ENCODE assay signal across 8 mouse cellular contexts in the genomic region with DNA sequence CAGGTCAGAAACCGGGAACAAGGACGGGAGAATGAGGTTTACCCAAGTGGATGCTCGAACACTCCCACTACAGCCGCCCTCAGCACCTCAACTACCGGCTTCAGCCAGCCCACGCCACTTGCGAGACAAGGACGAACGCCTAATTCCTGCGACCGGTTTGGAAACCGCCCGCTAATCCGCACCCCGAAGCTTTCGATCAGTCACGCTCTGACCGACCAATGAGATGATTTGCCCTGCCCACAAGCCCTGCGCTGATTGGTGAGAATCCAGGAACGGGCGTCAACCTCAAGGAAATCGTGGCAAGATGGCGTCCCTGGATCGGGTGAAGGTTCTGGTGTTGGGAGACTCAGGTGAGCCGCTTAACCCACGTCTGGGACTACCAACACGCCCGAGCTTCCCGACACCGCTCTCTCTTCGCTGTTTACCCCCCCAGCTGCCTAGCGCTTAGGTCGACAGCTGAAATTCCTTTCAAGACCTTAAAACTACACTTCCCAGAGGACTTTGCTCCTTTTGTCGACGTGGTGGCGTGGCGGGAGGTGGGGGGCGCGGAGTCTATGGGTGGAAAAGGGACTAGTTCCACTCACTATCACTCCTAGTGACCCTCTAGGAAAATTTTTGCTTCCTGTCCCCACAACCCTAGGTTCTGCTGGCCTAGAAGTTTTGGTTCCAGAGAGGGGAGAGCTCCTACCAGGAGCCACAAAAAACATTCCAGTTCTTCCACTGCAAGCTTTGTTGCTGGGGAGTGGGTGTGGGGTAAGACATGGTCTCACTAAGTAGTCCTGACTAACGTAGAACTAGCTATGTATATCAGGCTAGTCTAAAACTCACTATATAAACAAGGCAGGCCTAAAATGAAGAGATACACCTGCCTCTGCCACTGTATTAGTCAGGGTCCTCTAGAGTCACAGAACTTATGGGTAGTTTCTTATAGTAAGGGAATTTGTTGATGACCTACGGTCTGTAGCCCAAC. TPM values are rescaled to one million over a fixed set of nuclear protein-coding genes. Genes with fewer than 3 reads are reported as not detected.
DNase-seq lines count a peak whose midpoint lies in the region; ATAC-seq and TF ChIP-seq lines count a peak whose summit lies in the region.

A gene (minus strand): TSS at position 179 of the 970 bp plus-strand sequence.
A gene (plus strand): TSS at position 275 of the 970 bp plus-strand sequence.

- DNase-seq in 416B (ENCODE audit: low read depth): peak; percentile 99
- DNase-seq in heart, adult 8-10 months (ENCODE audit: low spot score): peak; percentile 99
- DNase-seq in kidney, adult 9 months: peak; percentile 99
- peak; percentile 98 for DNase-seq in limb, embryonic 14.5 days (ENCODE audit: low spot score)
- DNase-seq in midbrain, postnatal 0 days (ENCODE audit: low spot score): peak; percentile 99
- peak; percentile 88 to 92 for DNase-seq in spleen, postnatal 14 days (ENCODE audit: low spot score in 2 of 2)

- WGBS in bone marrow, adult 2 months: 1% methylated on average over 41 of the region's 41 CpGs
- 2% methylated on average over 41 of the region's 41 CpGs for WGBS in embryonic facial prominence, embryonic 15.5 days
- WGBS in limb, embryonic 14.5 days: 2% methylated on average over 41 of the region's 41 CpGs
- WGBS in midbrain, postnatal 0 days: 2% methylated on average over 41 of the region's 41 CpGs

- peak; percentile 90 for TF ChIP-seq POLR2A in bone marrow, adult 2 months (IDR thresholded peaks at IDR 0.05; ENCODE audit: borderline replicate concordance, control insufficient read depth, low read depth, low read length)
- TF ChIP-seq POLR2A in limb, embryonic 14.5 days (IDR thresholded peaks at IDR 0.05; ENCODE audit: borderline replicate concordance, extremely low read depth, insufficient read depth, insufficient read length): peak; percentile 66; the same call in 1 of the 2 replicates

- no peaks in the 10 kb centered on the region for H3K27me3 ChIP-seq in embryonic facial prominence, embryonic 15.5 days
- H3K27me3 ChIP-seq in limb, embryonic 14.5 days (ENCODE audit: control insufficient read depth, insufficient read depth, low read length): no peaks in the 10 kb centered on the region
- no peaks in the 10 kb centered on the region for H3K27me3 ChIP-seq in midbrain, postnatal 0 days (ENCODE audit: insufficient read depth, low read length)

- H3K27ac ChIP-seq in bone marrow, adult 2 months (ENCODE audit: control insufficient read depth, insufficient read depth, low read depth, low read length, poor library complexity): peak within 1 kb of the TSS; percentile 62
- peak within 1 kb of the TSS; percentile 96 for H3K27ac ChIP-seq in embryonic facial prominence, embryonic 15.5 days (replicated peaks)
- H3K27ac ChIP-seq in limb, embryonic 14.5 days (replicated peaks; ENCODE audit: low read depth, low read length): peak within 1 kb of the TSS; percentile 96
- H3K27ac ChIP-seq in midbrain, postnatal 0 days (ENCODE audit: low read depth, low read length): peak within 1 kb of the TSS; percentile 91

- peak; percentile 99 for ATAC-seq in embryonic facial prominence, embryonic 15.5 days (ENCODE audit: insufficient number of reproducible peaks, low FRiP score, low TSS enrichment, low read depth)
- ATAC-seq in limb, embryonic 14.5 days (ENCODE audit: low FRiP score, low read depth): peak; percentile 99
- peak; percentile 100 for ATAC-seq in midbrain, postnatal 0 days (ENCODE audit: low FRiP score)

- peak within 1 kb of the TSS; percentile 66 for H3K4me2 ChIP-seq in embryonic facial prominence, embryonic 15.5 days (replicated peaks)
- H3K4me2 ChIP-seq in limb, embryonic 14.5 days (replicated peaks; ENCODE audit: low read depth, low read length, severe bottlenecking): peak within 1 kb of the TSS; percentile 72
- peak within 1 kb of the TSS; percentile 78 for H3K4me2 ChIP-seq in midbrain, postnatal 0 days (ENCODE audit: low read depth, low read length, poor library complexity, severe bottlenecking)

- H3K4me3 ChIP-seq in bone marrow, adult 2 months (replicated peaks; ENCODE audit: control insufficient read depth, low read depth, low read length): peak within 1 kb of the TSS; percentile 64
- H3K4me3 ChIP-seq in embryonic facial prominence, embryonic 15.5 days (replicated peaks): peak within 1 kb of the TSS; percentile 86
- H3K4me3 ChIP-seq in limb, embryonic 14.5 days (replicated peaks; ENCODE audit: low read length): peak within 1 kb of the TSS; percentile 59
- H3K4me3 ChIP-seq in midbrain, postnatal 0 days (ENCODE audit: low read depth, low read length): peak within 1 kb of the TSS; percentile 58

- no peaks in the 10 kb centered on the region for H3K9me3 ChIP-seq in embryonic facial prominence, embryonic 15.5 days (replicated peaks)
- H3K9me3 ChIP-seq in limb, embryonic 14.5 days (ENCODE audit: control insufficient read depth, low read length): no peaks in the 10 kb centered on the region
- H3K9me3 ChIP-seq in midbrain, postnatal 0 days (ENCODE audit: low read length): no peaks in the 10 kb centered on the region

- no peaks in the 10 kb centered on the region; the same call in 1 of the 2 replicates for H3K4me1 ChIP-seq in bone marrow, adult 2 months (ENCODE audit: control insufficient read depth, insufficient read depth, low read length)
- peaks cover 15% of the 10 kb centered on the region for H3K4me1 ChIP-seq in embryonic facial prominence, embryonic 15.5 days
- peaks cover 10% of the 10 kb centered on the region for H3K4me1 ChIP-seq in limb, embryonic 14.5 days (ENCODE audit: control insufficient read depth, insufficient read depth, low read length)
- H3K4me1 ChIP-seq in midbrain, postnatal 0 days (ENCODE audit: insufficient read depth, low read length): peaks cover 9% of the 10 kb centered on the region; the same call in 1 of the 2 replicates

- TF ChIP-seq CTCF in bone marrow, adult 2 months (IDR thresholded peaks at IDR 0.05; ENCODE audit: control insufficient read depth, insufficient read depth, low read length): no peak
- TF ChIP-seq CTCF in midbrain, postnatal 0 days (IDR thresholded peaks at IDR 0.05): peak; percentile 33

- H3K9ac ChIP-seq in embryonic facial prominence, embryonic 15.5 days: peak within 1 kb of the TSS; percentile 83
- peak within 1 kb of the TSS; percentile 76 for H3K9ac ChIP-seq in limb, embryonic 14.5 days (ENCODE audit: low read depth, low read length, severe bottlenecking)
- peak within 1 kb of the TSS; percentile 84 for H3K9ac ChIP-seq in midbrain, postnatal 0 days (replicated peaks; ENCODE audit: low read length, poor library complexity, severe bottlenecking)

- H3K36me3 ChIP-seq in embryonic facial prominence, embryonic 15.5 days: peaks cover 8% of the 10 kb centered on the region; the same call in 1 of the 2 replicates
- peaks cover 11% of the 10 kb centered on the region; the same call in 1 of the 2 replicates for H3K36me3 ChIP-seq in limb, embryonic 14.5 days (ENCODE audit: control insufficient read depth, insufficient read depth, low read length)
- peaks cover 3% of the 10 kb centered on the region; the same call in 1 of the 2 replicates for H3K36me3 ChIP-seq in midbrain, postnatal 0 days (ENCODE audit: insufficient read depth, low read length)

RNA-seq across cellular contexts. Expression of the first gene that starts in this region (rescaled TPM):
- polyA plus RNA-seq in bone marrow, adult 2 months (2011; ENCODE audit: insufficient read depth, insufficient read length, low replicate concordance, missing spikeins): 1.2 and 5.0 TPM in 2 replicates
- 25.4 and 26.4 TPM in 2 replicates for polyA plus RNA-seq in embryonic facial prominence, embryonic 15.5 days (2015; fragmentation: Nextera tagmentation; extraction: Ambion mirVana)
- total RNA-seq in heart, adult 8-10 months (2022): 1 to 10 TPM; 6.9 to 8.3 (median 7.1) TPM
- polyA plus RNA-seq in limb, embryonic 14.5 days (2012; rRNA removed): 17.7 and 23.0 TPM in 2 replicates
- polyA plus RNA-seq in limb, embryonic 14.5 days (2014; fragmentation: Nextera tagmentation; extraction: Ambion mirVana): 28.2 and 28.9 TPM in 2 replicates
- total RNA-seq in midbrain, postnatal 0 days (2014; rRNA removed): 23.2 and 24.1 TPM in 2 replicates
- 20.3 and 20.7 TPM in 2 replicates for polyA plus RNA-seq in midbrain, postnatal 0 days (2015; fragmentation: Nextera tagmentation; extraction: Ambion mirVana)

RNA-seq across cellular contexts. Expression of the second gene that starts in this region (rescaled TPM):
- 4.5 and 6.8 TPM in 2 replicates for polyA plus RNA-seq in bone marrow, adult 2 months (2011; ENCODE audit: insufficient read depth, insufficient read length, low replicate concordance, missing spikeins)
- polyA plus RNA-seq in embryonic facial prominence, embryonic 15.5 days (2015; fragmentation: Nextera tagmentation; extraction: Ambion mirVana): 19.0 and 19.6 TPM in 2 replicates
- 1 to 10 TPM; 5.2 to 9.6 (median 7.8) TPM for total RNA-seq in heart, adult 8-10 months (2022)
- 11.9 and 14.2 TPM in 2 replicates for polyA plus RNA-seq in limb, embryonic 14.5 days (2012; rRNA removed)
- 27.8 TPM in 2 replicates for polyA plus RNA-seq in limb, embryonic 14.5 days (2014; fragmentation: Nextera tagmentation; extraction: Ambion mirVana)
- total RNA-seq in midbrain, postnatal 0 days (2014; rRNA removed): 5.9 and 9.0 TPM in 2 replicates
- 11.6 and 13.8 TPM in 2 replicates for polyA plus RNA-seq in midbrain, postnatal 0 days (2015; fragmentation: Nextera tagmentation; extraction: Ambion mirVana)

Comparison
In these comparisons a context has a peak if more than half of its experiments do, and no peak if none do; other contexts are left out.
1. Peak in every context shown above with its lines: DNase-seq, ATAC-seq, H3K4me3 ChIP-seq and H3K27ac ChIP-seq.